Mouse (Mus musculus): ENCODE data around the gene Cnn3. TPM values are rescaled to one million over a fixed set of nuclear protein-coding genes. Genes with fewer than 3 reads are reported as not detected.

Gene Cnn3
- polyA plus RNA-seq, 1 experiment from 2014 or later, result 1,158 TPM

GRCm38 (mm10) chr3:121489462-121490118 lies 63.3 kb downstream of the Cnn3 start:
- WGBS, result 64% methylated on average over 12 of the region's 12 CpGs
- no peak overlapping the region for H3K27ac ChIP-seq (ENCODE audit: low read depth, low read length)
- no peak overlapping the region for H3K4me2 ChIP-seq
- H3K27me3 ChIP-seq (ENCODE audit: control insufficient read depth, insufficient read depth, low read length), result no peaks in the 10 kb centered on the region
- 0 out of 2 replicates have a peak, but pooled peaks have one; percentile 36 for ATAC-seq (ENCODE audit: low FRiP score)
- H3K36me3 ChIP-seq (ENCODE audit: control insufficient read depth, insufficient read depth, low read length), result no peaks in the 10 kb centered on the region
- no peak for DNase-seq (ENCODE audit: low spot score, missing footprints)
- no peak overlapping the region for H3K4me3 ChIP-seq (ENCODE audit: low read depth, low read length)
- H3K9me3 ChIP-seq (ENCODE audit: control insufficient read depth, low read length), result no peaks in the 10 kb centered on the region
- H3K4me1 ChIP-seq (ENCODE audit: control insufficient read depth, insufficient read depth, low read length), result peaks cover 7% of the 10 kb centered on the region
- H3K9ac ChIP-seq (ENCODE audit: low read length), result no peak overlapping the region

- no peak overlapping the region for H3K27ac ChIP-seq (ENCODE audit: low read depth, low read length)
These were observed 64.6 kb downstream of the Cnn3 start for GRCm38 (mm10) chr3:121490941-121491340.

GRCm38 (mm10) chr3:121492026-121492425 lies 65.7 kb downstream of the Cnn3 start:
- Histone ChIP-seq H3K4me2 (no peak overlapping the region), H3K27ac (ENCODE audit: low read depth, low read length) (no peak overlapping the region), H3K36me3 (ENCODE audit: control insufficient read depth, insufficient read depth, low read length) (no peaks in the 10 kb centered on the region), H3K4me1 (ENCODE audit: control insufficient read depth, insufficient read depth, low read length) (peaks cover 7% of the 10 kb centered on the region), H3K9me3 (ENCODE audit: control insufficient read depth, low read length) (no peaks in the 10 kb centered on the region), H3K27me3 (ENCODE audit: control insufficient read depth, insufficient read depth, low read length) (no peaks in the 10 kb centered on the region), H3K9ac (ENCODE audit: low read length) (no peak overlapping the region), H3K4me3 (ENCODE audit: low read depth, low read length) (no peak overlapping the region)
- DNase-seq (ENCODE audit: low spot score, missing footprints) (no peak), ATAC-seq (ENCODE audit: low FRiP score) (no peak)
- WGBS, result 69% methylated on average over 5 of the region's 5 CpGs

More at GRCm38 (mm10) chr3:121490941-121491340, 64.6 kb downstream of the Cnn3 start:
- Histone ChIP-seq H3K4me3 (ENCODE audit: low read depth, low read length) (no peak overlapping the region), H3K9me3 (ENCODE audit: control insufficient read depth, low read length) (no peaks in the 10 kb centered on the region), H3K4me2 (no peak overlapping the region), H3K9ac (ENCODE audit: low read length) (no peak overlapping the region), H3K36me3 (ENCODE audit: control insufficient read depth, insufficient read depth, low read length) (no peaks in the 10 kb centered on the region), H3K4me1 (ENCODE audit: control insufficient read depth, insufficient read depth, low read length) (peaks cover 7% of the 10 kb centered on the region), H3K27me3 (ENCODE audit: control insufficient read depth, insufficient read depth, low read length) (no peaks in the 10 kb centered on the region)
- ATAC-seq (ENCODE audit: low FRiP score) (no peak), DNase-seq (ENCODE audit: low spot score, missing footprints) (no peak)
- WGBS, result 51% methylated on average over 5 of the region's 5 CpGs

- Histone ChIP-seq H3K4me1 (ENCODE audit: control insufficient read depth, insufficient read depth, low read length) (peaks cover 7% of the 10 kb centered on the region), H3K27ac (ENCODE audit: low read depth, low read length) (no peak overlapping the region), H3K36me3 (ENCODE audit: control insufficient read depth, insufficient read depth, low read length) (no peaks in the 10 kb centered on the region), H3K27me3 (ENCODE audit: control insufficient read depth, insufficient read depth, low read length) (no peaks in the 10 kb centered on the region), H3K9ac (ENCODE audit: low read length) (no peak overlapping the region), H3K9me3 (ENCODE audit: control insufficient read depth, low read length) (no peaks in the 10 kb centered on the region), H3K4me2 (no peak overlapping the region), H3K4me3 (ENCODE audit: low read depth, low read length) (no peak overlapping the region)
- WGBS, result 84% methylated on average over 7 of the region's 7 CpGs
- DNase-seq (ENCODE audit: low spot score, missing footprints), result no peak
- ATAC-seq (ENCODE audit: low FRiP score), result no peak
These were observed 67.7 kb downstream of the Cnn3 start for GRCm38 (mm10) chr3:121493997-121494421.

- WGBS, result 60% methylated on average over 10 of the region's 10 CpGs
These were observed 73.9 kb downstream of the Cnn3 start for GRCm38 (mm10) chr3:121500225-121500624.

GRCm38 (mm10) chr3:121500734-121501133 lies 74.4 kb downstream of the Cnn3 start:
- H3K27me3 ChIP-seq (ENCODE audit: control insufficient read depth, insufficient read depth, low read length), result no peaks in the 10 kb centered on the region
- no peaks in the 10 kb centered on the region for H3K9me3 ChIP-seq (ENCODE audit: control insufficient read depth, low read length)
- DNase-seq (ENCODE audit: low spot score, missing footprints) (peak; percentile 39), ATAC-seq (ENCODE audit: low FRiP score) (no peak)
- peaks cover 4% of the 10 kb centered on the region for H3K4me1 ChIP-seq (ENCODE audit: control insufficient read depth, insufficient read depth, low read length)
- H3K27ac ChIP-seq (ENCODE audit: low read depth, low read length), result no peak overlapping the region
- WGBS, result 92% methylated on average over 5 of the region's 5 CpGs
- no peak overlapping the region for H3K9ac ChIP-seq (ENCODE audit: low read length)
- H3K4me3 ChIP-seq (ENCODE audit: low read depth, low read length), result no peak overlapping the region
- H3K36me3 ChIP-seq (ENCODE audit: control insufficient read depth, insufficient read depth, low read length), result no peaks in the 10 kb centered on the region
- no peak overlapping the region for H3K4me2 ChIP-seq

More at GRCm38 (mm10) chr3:121500225-121500624, 73.9 kb downstream of the Cnn3 start:
- no peak overlapping the region for H3K27ac ChIP-seq (ENCODE audit: low read depth, low read length)
- ATAC-seq (ENCODE audit: low FRiP score) (0 out of 2 replicates have a peak, but pooled peaks have one; percentile 38), DNase-seq (ENCODE audit: low spot score, missing footprints) (peak; percentile 87)
- peaks cover 3% of the 10 kb centered on the region for H3K4me1 ChIP-seq (ENCODE audit: control insufficient read depth, insufficient read depth, low read length)
- no peaks in the 10 kb centered on the region for H3K27me3 ChIP-seq (ENCODE audit: control insufficient read depth, insufficient read depth, low read length)
- no peaks in the 10 kb centered on the region for H3K9me3 ChIP-seq (ENCODE audit: control insufficient read depth, low read length)
- no peak overlapping the region for H3K9ac ChIP-seq (ENCODE audit: low read length)
- H3K4me3 ChIP-seq (ENCODE audit: low read depth, low read length), result no peak overlapping the region
- no peaks in the 10 kb centered on the region for H3K36me3 ChIP-seq (ENCODE audit: control insufficient read depth, insufficient read depth, low read length)
- H3K4me2 ChIP-seq, result no peak overlapping the region

GRCm38 (mm10) chr3:121504927-121505487 lies 78.7 kb downstream of the Cnn3 start:
- WGBS, result 64% methylated on average over 8 of the region's 8 CpGs
- H3K27ac ChIP-seq (ENCODE audit: low read depth, low read length), result peak overlapping the region; percentile 56; the same call in 1 of the 2 replicates
- no peaks in the 10 kb centered on the region for H3K27me3 ChIP-seq (ENCODE audit: control insufficient read depth, insufficient read depth, low read length)
- H3K4me3 ChIP-seq (ENCODE audit: low read depth, low read length), result no peak overlapping the region
- H3K9me3 ChIP-seq (ENCODE audit: control insufficient read depth, low read length), result no peaks in the 10 kb centered on the region
- H3K9ac ChIP-seq (ENCODE audit: low read length), result no peak overlapping the region
- no peaks in the 10 kb centered on the region for H3K36me3 ChIP-seq (ENCODE audit: control insufficient read depth, insufficient read depth, low read length)
- DNase-seq (ENCODE audit: low spot score, missing footprints), result peak; percentile 77
- ATAC-seq (ENCODE audit: low FRiP score), result peak; percentile 77
- H3K4me2 ChIP-seq, result no peak overlapping the region
- peaks cover 4% of the 10 kb centered on the region for H3K4me1 ChIP-seq (ENCODE audit: control insufficient read depth, insufficient read depth, low read length)

GRCm38 (mm10) chr3:121506175-121506574 lies 79.9 kb downstream of the Cnn3 start:
- H3K9me3 ChIP-seq (ENCODE audit: control insufficient read depth, low read length), result no peaks in the 10 kb centered on the region
- DNase-seq (ENCODE audit: low spot score, missing footprints) (peak; percentile 57), ATAC-seq (ENCODE audit: low FRiP score) (no peak)
- H3K27me3 ChIP-seq (ENCODE audit: control insufficient read depth, insufficient read depth, low read length), result no peaks in the 10 kb centered on the region
- no peak overlapping the region for H3K4me3 ChIP-seq (ENCODE audit: low read depth, low read length)
- 89% methylated on average over 8 of the region's 8 CpGs for WGBS
- no peak overlapping the region for H3K27ac ChIP-seq (ENCODE audit: low read depth, low read length)
- no peak overlapping the region for H3K4me2 ChIP-seq
- H3K4me1 ChIP-seq (ENCODE audit: control insufficient read depth, insufficient read depth, low read length), result peaks cover 4% of the 10 kb centered on the region
- H3K36me3 ChIP-seq (ENCODE audit: control insufficient read depth, insufficient read depth, low read length), result no peaks in the 10 kb centered on the region
- no peak overlapping the region for H3K9ac ChIP-seq (ENCODE audit: low read length)

- no peak overlapping the region for H3K9ac ChIP-seq (ENCODE audit: low read length)
- peaks cover 4% of the 10 kb centered on the region for H3K4me1 ChIP-seq (ENCODE audit: control insufficient read depth, insufficient read depth, low read length)
- WGBS, result 89% methylated on average over 7 of the region's 7 CpGs
- DNase-seq (ENCODE audit: low spot score, missing footprints) (peak; percentile 66), ATAC-seq (ENCODE audit: low FRiP score) (no peak)
- H3K27ac ChIP-seq (ENCODE audit: low read depth, low read length), result no peak overlapping the region
- H3K27me3 ChIP-seq (ENCODE audit: control insufficient read depth, insufficient read depth, low read length), result no peaks in the 10 kb centered on the region
- no peaks in the 10 kb centered on the region for H3K36me3 ChIP-seq (ENCODE audit: control insufficient read depth, insufficient read depth, low read length)
- no peaks in the 10 kb centered on the region for H3K9me3 ChIP-seq (ENCODE audit: control insufficient read depth, low read length)
- H3K4me2 ChIP-seq, result no peak overlapping the region
- no peak overlapping the region for H3K4me3 ChIP-seq (ENCODE audit: low read depth, low read length)
These were observed 80.5 kb downstream of the Cnn3 start for GRCm38 (mm10) chr3:121506756-121507155.
